Mouse (Mus musculus) urinary bladder, adult 2 months (tissue): ENCODE data around the gene Dgkg. TPM values are rescaled to one million over a fixed set of nuclear protein-coding genes. Genes with fewer than 3 reads are reported as not detected.

Source experiments
- DNase-seq: peaks from one replicate; pipeline ENCODE4 v3.0.0; 2022; ENCODE audit warnings: low spot score
- polyA plus RNA-seq: library from polyadenylated mRNA; depleted of rRNA; stranded (reverse); fragments of >200 nt; gene quantifications from 2 replicates; pipeline ENCODE4 v1.2.3, GENCODE M21; 2012

The Dgkg gene
- polyA plus RNA-seq, 1 experiment: 0.52 TPM

GRCm38 (mm10) chr16:22545799-22546198 lies 111.2 kb downstream of the Dgkg start:
- no peak for DNase-seq

DNA sequence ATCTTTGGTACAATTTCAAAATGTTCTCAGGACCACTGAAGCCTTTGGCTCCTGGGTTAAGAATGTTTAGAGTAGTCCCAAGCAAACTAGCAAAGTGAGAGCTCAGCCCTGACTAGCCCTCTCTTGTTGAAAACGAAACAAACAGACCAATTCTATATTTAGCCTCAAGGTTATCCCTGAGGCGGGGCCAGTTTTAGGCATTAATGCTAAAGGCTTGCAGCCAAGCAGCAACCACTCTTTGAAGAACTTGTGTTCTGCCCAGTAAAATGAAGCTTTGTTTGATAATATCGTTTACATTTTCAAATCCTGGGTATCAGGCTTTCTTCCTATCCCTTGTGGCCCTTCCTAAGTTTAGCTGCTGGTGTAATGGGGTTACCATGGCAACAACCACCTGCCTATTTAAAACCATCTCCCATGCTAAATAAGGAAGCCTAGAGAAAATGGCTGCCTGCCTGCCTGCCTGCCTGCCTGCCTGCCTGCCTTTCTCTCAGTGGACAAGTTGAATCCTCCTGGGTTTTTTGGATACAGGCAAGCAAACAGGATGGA lies 111.9 kb downstream of the Dgkg start:
- no peak for DNase-seq

GRCm38 (mm10) chr16:22542691-22543141 lies 114.3 kb downstream of the Dgkg start:
- DNase-seq: no peak

- no peak for DNase-seq
These were observed 117.7 kb downstream of the Dgkg start for GRCm38 (mm10) chr16:22539275-22539674.

DNA sequence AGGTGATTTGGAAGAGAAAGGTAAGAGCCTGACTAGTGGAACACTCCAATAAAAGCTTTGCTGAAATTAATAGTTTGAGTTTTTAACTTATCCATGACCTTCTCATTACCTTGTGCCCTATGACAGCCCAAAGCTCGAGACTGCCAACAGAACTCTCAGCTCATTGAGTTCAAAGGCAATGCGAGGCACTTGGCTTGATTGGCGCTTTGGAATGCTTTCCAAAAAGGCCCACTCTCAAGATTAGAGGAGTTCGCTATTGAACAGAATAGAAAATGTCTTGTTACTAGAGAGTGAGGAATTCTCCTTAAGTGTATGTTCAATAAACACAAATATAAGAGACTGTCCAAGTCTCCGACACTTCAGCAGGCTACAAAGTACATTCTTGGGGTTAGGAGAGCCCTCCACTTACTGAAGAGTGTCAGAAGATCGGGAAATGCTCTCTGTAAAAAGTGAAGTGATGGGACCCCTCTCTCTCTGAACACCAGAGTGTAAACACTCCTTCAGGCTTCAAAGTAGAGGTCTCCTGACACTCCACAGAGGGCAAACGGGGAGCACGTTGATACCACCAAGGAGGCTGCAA lies 120.3 kb downstream of the Dgkg start:
- no peak for DNase-seq

DNA sequence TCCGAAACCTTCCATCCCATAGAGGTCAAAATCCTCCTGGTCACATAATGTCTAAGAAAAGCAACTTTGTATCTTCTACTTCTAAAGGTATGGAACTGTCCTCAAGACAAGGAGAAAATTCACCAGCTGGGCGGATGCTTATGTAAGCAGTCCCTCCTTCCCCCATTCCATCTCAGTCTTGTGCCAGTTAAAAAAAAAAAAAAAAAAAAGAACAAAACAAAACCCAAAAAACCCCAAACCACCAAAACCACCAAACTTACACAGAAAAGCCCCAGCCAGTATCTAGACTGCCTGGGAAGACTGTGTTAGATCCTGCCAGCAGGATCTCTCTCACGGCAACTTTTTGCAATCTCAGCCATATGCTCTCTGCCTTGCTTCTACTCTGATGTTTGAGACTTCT lies 123.9 kb downstream of the Dgkg start:
- no peak for DNase-seq

- no peak for DNase-seq
These were observed 125.2 kb downstream of the Dgkg start for GRCm38 (mm10) chr16:22531834-22532233.

GRCm38 (mm10) chr16:22531041-22531440 lies 126.0 kb downstream of the Dgkg start:
- no peak for DNase-seq

GRCm38 (mm10) chr16:22527499-22527939 lies 129.5 kb downstream of the Dgkg start:
- DNase-seq: no peak

- DNase-seq: no peak
These were observed 130.6 kb downstream of the Dgkg start for GRCm38 (mm10) chr16:22526386-22526785.

GRCm38 (mm10) chr16:22517431-22518384 lies 139.3 kb downstream of the Dgkg start:
- no peak for DNase-seq

- no peak for DNase-seq
These were observed 141.5 kb downstream of the Dgkg start for GRCm38 (mm10) chr16:22515476-22515875.

DNA sequence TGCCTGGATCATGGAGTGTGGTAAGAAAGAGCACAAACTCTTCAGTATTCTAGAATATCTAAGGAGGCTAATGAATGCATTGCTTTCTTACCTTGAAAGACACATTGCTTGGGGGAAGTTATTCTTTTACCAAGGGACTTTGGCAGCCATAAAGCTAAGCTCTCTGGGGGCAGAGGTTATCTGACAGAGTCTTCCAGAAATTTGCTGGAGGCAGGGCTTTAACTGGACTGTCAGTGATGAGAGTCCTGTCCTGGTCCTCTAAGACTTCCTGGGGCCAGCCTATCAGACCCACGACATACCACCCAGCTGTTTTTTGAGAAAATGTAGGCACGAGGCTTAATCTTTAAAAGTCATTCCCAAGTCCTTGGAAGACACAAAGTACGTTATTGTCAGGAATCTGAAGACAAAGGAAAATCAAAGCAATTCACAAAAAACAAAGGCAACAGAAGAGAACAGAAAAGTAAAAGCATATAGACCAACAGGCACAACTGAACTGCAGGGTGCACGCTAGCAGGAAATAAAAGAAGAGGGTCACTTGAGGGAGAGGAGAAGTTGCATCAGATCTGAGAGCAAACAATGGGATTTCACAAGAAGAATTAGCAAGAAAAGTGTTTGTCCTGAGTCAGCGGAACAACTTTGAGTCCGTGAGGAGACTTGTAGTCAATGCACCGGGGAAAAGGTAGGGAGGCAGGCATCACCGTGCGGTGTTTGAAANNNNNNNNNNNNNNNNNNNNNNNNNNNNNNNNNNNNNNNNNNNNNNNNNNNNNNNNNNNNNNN lies 146.0 kb downstream of the Dgkg start:
- no peak for DNase-seq

GRCm38 (mm10) chr16:22508936-22509563 lies 148.0 kb downstream of the Dgkg start:
- DNase-seq: no peak

GRCm38 (mm10) chr16:22505656-22506055 lies 151.4 kb downstream of the Dgkg start:
- no peak for DNase-seq

DNA sequence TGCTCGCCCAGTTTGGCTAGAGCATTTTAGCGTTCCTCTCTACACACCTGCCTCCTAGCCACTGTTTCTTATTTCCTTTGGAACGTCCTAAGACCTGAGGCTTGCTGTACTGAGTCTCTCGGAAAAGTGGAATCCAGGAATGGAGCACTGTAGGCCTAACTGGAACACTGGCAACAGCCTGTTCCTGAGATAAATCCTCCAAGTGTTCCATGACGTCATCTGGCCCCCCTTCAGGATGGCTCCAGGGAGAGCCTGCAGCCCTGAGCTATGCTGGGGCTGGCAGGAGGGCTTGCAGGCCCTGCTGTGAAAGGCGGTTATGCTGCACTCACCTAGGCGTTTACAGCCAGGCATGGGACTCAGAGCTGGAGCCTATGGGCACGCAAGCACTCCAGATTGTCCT lies 152.2 kb downstream of the Dgkg start:
- DNase-seq: no peak

DNA sequence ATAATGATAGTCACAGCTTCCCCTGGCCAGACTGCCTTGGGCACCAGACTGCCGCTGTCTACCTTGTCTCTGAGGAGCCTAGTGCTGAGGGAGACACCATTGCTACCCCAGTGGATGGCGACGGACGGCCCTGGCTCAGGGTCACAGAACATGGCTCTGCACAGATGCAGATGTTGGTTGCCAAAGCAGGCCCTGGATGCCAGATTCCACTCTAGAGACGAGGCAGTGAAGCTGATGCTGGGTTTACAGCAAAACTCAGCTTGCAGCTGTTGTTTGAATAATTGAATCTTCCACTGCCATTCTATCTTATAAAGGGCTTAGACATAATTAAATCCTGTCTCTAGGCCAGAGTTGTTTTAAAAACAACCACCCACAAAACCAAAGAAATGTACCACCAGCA lies 153.0 kb downstream of the Dgkg start:
- no peak for DNase-seq

DNA sequence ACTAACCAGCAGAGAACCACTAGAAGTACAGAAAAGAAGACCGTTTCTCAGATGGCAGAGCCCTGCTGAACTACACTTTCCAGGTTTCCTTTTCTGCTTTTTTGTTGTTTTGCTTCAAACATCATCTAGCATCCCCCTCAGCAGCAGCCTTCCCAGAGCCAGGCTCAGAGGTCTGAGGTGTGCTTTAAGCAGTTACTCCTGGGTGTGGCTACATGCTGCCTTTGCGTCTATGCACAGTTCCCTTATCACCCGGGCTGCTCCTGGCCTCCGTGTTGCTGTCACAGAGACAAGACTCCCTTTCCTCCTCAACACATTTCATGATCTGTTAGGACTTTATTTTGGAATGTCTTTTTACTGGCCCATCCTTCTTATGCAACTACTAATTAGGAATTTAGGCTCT lies 153.6 kb downstream of the Dgkg start:
- DNase-seq: no peak

DNA sequence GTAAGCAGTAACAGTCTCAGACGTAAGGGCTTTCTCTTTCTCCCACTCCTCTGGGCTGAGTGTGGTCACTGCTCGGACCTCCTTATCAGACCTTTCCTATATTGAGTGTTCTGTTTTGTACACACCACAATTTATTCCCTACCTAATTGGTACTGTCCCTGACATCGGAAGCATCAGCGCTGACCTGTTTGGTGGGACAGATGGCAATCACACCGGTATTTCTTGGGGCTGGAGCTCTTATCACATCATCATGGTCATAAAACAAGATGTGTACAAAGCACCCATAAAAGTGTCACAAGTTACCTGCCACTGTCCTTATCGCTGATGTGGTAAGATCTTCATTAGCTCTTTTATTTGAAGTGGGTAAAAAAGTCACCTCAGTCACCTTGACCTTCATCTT lies 155.2 kb downstream of the Dgkg start:
- DNase-seq: no peak

GRCm38 (mm10) chr16:22500561-22500960 lies 156.5 kb downstream of the Dgkg start:
- no peak for DNase-seq

DNA sequence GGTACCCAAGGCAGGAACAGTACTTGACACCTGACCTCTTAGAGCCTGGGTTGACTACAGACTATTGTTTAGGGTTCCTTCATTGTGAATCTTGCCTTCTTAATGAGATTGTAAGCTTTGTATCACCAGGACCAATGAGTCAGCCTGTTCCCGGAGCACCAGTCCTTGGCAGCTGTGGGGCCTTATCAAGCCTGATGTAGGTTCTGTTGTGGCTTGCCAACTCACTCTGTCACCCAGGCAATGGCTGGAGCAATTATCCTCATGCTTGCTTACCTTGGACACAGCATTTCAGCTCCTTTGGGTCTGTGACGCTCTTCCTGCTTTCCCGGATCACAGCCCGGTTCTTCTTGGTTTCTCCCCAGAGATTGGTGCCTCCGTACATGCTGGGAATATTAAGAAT lies 157.1 kb downstream of the Dgkg start:
- DNase-seq: no peak

DNA sequence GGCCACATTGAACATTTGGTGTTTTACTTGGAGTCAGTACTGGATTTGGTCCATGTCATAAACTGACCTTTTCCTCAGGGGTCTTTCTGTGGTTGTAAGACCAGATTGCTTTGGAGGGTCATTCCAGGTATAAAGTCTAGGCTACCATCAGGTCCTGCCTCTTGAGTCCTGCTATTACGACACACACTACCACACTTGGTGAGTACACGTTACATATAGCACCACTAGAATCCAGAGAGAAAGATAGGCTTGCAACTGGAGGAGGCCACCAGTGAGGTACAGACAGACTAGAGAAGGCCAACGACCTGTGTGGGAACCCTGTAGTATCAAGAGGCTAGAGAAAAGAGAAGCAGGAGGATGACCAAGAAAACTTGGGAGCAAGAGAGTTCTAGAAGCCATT lies 157.6 kb downstream of the Dgkg start:
- DNase-seq: no peak
